Mouse (Mus musculus) mouse trophoblast stem cell (cell line): ENCODE data around the gene Usb1.

Experiments
- in situ Hi-C, 2 experiments: fragments of 300-500 bp; cut with MseI, MboI; formaldehyde crosslinking; loops; 2 replicates in 1 of 2; 3 replicates in 1 of 2; pipeline ENCODE4 v1.15.1; 2025

Gene Usb1

GRCm38 (mm10) chr8:95331720-95332436, at the start of gene Usb1, which contains the start of gene Zfp319:
Usb1 (plus strand) TSS chr8:95332284.
Zfp319 (minus strand) TSS chr8:95331950.
- in situ Hi-C loops = no loop called here

DNA sequence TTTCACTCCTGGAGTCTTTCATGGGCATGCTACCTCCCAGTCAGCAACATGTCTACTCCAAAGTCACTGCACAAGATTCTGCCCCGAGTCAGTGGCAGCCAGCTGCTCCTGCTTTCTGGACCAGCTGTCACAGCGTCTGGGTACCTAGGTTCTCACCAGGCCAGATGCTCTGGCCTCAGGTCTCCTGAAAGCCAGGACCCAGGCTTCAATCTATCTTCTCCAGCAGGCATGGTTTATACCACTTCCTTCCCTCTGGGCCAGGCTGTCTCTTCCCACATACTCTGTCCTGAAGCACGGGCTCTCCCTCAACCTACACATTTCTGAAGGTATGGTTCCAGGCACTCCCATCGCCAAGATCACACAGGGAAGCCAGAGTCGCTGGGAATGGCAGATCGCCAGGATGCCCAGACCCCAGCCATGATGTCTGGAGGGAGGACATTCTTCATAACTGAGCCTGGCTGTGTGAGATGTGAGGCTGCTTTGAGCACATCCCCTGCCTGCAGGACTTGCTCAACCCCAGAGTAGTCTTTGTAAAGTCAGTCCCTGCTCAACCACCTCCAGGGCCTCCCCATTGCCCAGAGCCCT, 42.9 kb upstream of the Usb1 start:
- in situ Hi-C loops = no loop called here

DNA sequence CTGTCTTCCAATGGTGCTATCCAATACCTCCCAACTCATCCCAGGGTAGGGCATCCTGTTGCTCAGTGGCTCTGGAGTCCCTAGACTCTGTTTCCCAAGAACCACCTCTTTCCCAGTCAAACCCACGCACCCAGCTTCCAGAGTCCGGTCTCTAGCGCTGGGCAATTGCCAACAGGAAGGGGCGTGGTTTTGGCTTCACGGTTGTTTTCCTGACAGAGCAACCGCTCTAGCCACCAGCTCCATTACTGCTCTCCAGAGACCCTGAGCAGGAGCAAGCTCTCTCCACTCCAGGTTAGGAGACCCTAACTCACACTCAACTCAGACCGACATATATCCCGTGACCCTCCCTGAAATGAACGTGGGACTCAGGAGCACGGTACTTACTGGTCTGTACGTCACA, 38.9 kb upstream of the Usb1 start:
- in situ Hi-C loops = no loop called here

GRCm38 (mm10) chr8:95293891-95294290, 38.2 kb upstream of the Usb1 start:
- in situ Hi-C loops = no loop called here

GRCm38 (mm10) chr8:95302410-95302809, 29.7 kb upstream of the Usb1 start:
- in situ Hi-C loops = no loop called here

DNA sequence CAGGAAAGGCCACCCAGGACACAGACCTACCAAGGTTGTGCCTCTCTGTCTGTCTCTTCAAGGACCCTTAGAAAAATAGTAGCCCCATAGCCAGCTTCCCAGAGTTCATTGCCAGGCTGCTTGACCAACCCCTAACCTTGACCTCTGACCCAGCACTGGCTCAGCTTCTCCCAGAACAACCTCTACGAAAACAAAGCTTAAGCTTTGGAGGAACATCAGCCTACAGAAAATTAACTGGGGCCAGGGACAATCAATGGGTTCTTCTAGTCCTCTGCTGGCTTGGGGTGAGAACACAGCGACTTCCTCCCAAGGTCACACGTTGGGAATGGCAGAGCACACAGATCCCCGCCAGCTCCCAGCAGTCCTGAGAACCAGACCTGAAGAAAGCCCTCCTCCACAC, 26.6 kb upstream of the Usb1 start:
- in situ Hi-C loops = loop anchor here in 1 of 2 experiments (5.0 kb wide), 1 partner anchor 48 kb away; no protein-coding TSS in a partner anchor

DNA sequence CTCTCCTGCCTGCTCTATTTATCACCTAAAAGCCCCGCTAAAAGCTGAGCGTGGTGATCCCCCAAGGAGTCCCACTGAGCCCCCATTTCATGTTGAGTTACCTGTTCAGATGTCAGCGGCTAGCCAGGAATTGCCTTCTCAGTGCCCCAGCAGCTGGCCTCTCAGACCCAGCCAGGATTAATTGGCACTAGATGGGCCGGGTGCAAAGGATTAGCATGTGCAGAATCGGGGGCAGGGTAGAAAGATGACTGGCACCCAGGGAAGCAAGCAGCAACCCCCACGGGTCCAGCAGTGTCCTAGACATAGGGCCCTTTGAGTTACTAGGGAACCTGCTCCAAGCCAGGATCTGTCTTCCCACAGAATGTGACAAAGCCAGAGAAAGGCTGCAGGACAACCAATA, 25.7 kb upstream of the Usb1 start, which contains the start of gene Cngb1:
TSS of gene Cngb1 (minus strand) at position 155 of the 400 bp plus-strand sequence.
- in situ Hi-C loops = loop anchor here in 1 of 2 experiments (5.0 kb wide), 1 partner anchor 49 kb away; no protein-coding TSS in a partner anchor

DNA sequence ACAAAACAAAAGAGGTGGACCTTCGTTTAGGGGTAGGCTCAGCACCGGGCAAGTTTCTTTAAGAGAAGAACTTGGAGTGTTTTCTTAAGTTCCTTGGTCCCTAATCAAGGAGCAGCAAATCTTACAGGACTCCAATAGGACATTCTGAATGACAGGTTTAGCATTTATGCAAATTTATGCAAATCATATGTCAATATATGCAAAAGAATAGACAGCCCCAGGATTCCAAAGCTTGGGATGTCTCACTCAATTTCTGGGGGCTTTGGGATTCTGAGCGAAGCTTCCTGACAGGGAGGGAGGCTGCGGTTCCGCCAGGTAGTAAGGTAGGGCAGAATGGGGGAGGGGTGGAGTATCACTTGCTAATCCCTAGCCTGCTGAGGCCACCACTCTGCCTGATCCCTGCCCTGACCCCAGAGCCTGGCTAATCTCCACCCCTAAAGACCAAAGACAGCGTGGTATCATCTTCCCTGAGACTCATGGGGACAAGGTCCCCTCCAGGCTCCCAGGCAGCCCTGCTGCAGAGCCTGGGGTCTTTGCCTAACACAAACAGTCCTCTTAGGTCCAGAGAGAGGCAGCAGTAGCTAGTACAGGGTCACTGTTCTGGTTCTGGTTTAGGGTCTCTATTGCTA, 21.6 kb upstream of the Usb1 start, which contains the start of gene Tepp:
TSS of gene Tepp (plus strand) at position 225 of the 629 bp plus-strand sequence.
- in situ Hi-C loops = no loop called here

- in situ Hi-C loops = no loop called here
Measured at GRCm38 (mm10) chr8:95312836-95313235, 19.2 kb upstream of the Usb1 start.

DNA sequence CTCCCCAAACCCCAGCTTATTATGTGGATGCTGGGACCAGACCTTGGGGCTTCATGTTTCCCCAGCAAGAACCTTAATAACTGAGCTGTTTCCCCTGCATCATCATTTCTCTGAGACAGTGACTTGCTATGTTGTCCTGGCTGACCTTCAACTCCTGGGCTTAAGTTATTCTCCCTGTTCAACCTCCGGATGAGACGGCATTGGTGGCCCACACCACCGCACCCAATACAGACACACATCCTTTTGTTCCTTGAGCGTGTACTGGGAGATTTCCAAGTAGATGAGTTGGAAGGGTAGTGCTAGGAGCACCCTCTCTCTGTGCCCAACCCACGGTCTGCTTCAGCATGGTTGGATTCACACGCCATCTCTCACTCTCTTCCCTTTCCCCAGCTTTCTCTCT, 18.2 kb upstream of the Usb1 start:
- in situ Hi-C loops = no loop called here

GRCm38 (mm10) chr8:95314707-95315106, 17.4 kb upstream of the Usb1 start:
- in situ Hi-C loops = no loop called here

DNA sequence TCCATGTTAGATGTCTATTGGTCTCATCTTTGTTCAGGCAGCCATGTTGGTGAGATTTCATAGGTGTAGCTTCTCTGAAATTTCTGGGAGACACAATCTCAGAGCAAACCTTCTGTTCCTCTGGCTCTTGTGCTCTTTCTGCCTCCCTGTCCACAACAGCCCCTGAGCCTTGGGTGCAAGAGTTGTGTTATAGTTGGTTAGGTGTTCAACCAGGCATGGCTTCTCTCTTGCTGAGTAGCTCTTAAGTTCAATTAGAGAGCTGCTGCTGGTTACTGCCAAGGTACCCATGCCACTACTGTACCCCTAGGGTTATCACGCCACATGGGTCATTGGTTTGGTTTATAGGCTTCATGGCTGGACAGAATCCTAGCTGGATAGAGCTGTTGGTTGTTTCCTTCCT, 16.7 kb upstream of the Usb1 start:
- in situ Hi-C loops = no loop called here

DNA sequence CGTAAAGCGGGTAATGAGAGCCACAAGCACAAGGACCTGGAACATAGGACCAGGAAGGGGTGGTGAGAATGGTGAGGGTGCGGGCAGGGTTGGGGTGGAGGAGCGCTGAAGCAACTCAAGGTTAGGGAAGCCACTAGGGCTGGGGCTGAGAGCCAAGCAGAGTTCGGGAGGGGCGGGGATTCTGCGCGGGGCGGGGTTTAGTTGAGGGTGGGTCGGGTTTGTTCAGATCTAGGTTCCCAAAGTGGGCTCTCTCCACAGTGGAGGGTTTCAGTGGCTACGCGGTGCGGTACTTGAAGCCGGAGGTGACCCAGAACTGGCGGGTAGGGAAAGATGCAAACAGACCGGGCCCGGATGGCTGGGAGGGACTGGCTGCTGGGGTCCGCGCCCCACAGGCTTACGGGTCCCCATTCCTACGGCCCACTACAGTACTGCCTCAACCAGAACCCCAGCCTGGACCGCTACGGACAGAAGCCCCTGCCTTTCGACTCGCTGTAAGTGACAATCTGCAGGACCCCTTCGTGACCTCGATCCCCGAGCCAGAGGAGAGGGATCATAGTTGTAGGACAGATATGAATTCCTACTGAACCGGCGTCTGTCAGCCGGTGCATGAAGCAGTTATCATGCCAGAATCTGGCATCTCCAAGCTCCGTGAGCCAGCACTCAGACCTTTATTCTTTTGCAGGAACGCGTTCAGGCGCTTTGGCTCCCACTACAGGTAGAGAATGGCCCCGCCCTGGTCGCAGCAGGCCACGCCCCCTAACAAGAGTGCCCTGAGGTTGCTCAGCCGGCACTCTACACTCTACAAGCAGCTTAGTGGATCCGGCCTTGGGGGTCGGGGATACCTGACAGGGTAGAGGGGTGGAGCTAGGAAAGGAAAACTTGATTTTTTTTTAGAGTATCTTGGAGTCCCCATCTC, 11.6 kb upstream of the Usb1 start:
- in situ Hi-C loops = no loop called here

DNA sequence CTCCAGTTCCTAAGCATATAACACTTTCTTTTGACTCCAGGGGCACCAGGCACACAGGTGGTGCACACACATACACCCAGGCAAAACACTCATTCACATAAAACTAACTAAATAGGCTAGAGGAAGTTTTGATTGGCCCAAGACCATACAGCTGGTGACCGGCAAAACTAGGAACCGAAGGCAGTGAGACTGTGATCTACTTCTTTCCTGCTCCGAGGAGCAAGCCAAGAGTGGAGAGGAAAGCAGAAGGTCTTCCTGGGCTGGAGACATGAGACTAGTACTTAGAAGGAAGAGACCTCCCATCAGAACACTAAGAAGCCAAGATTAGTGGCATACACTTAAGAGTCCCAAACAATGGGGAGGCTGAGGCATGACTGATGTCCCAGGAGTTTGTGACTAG, 8.9 kb upstream of the Usb1 start:
- in situ Hi-C loops = no loop called here

- in situ Hi-C loops = no loop called here
Measured at GRCm38 (mm10) chr8:95324646-95325045, 7.4 kb upstream of the Usb1 start.

- in situ Hi-C loops = no loop called here
Measured at GRCm38 (mm10) chr8:95326822-95327221, 5.3 kb upstream of the Usb1 start.

DNA sequence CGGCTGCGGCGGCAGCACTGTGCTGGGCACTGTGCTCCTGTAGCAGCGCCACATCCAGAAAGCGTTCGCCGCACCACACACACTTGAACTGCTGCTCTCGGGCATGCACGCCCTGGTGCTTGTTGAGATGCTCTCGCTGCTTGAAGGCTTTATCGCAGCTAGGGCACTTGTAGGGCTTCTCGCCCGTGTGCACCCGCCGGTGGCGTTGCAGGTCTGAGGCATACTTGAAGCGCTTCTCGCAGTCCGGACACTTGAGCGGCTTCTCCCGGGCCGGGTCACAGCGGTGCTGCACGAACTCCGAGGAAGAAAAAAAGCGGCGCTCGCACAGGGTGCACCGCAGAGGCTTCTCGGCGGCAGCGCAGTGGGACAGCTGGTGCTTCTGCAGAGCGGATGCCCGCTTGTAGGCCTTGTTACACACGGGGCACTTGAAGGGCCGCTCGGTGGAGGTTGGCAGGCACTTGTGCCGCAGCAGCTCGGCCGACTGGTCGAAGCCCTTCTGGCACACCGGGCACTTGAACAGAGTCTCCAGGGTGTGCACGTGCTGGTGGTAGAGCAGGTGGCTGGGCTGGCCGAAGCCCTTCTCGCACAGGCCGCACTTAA, 4.1 kb upstream of the Usb1 start:
- in situ Hi-C loops = no loop called here

DNA sequence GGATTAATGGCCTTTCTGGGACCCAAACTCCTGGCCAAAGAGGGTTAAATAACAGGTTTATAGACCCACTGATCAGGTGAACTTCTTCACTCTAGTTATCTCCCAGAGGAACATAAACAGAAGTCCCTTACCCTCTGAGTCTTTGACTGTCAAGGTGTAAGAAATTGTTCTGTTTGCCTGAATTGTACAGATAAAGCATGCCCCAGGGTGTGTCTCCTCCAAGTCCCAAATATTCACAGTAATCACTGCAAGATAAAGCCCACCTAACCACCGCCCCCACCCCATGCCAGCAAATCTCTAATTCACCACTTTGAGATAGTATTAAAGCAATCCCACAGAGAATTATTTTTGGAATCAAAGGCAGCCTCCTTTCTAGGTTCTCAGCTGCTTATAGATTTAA, 1.7 kb upstream of the Usb1 start:
- in situ Hi-C loops = no loop called here

DNA sequence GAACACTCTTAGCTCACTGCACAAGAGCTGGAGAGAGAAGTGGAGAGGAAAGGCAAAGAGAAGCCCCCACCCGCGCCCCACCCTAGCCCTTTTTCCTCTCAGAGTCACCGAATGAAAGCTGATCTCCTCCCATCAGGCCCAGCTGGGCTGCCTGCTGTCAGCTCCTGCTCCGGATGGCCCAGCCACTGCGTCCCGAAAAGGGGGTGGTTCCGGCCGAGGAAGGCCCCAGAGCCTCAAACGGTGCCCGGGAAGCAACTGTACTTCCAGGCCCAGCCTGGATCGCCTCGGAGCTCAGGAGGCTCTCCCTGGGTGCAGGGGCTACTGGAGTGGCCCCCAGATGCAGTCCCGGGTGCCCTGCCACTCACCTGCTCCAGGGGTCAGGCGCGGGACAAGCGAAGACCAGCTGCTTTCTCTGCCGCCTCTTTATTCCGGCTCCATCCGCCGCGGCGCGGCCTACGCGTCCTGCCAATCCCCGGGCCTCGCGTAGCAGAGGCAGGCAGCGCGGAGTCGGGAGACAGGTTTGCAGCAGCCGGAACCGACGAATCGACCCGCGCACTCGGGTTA, 846 bp upstream of the Usb1 start:
- in situ Hi-C loops = no loop called here

DNA sequence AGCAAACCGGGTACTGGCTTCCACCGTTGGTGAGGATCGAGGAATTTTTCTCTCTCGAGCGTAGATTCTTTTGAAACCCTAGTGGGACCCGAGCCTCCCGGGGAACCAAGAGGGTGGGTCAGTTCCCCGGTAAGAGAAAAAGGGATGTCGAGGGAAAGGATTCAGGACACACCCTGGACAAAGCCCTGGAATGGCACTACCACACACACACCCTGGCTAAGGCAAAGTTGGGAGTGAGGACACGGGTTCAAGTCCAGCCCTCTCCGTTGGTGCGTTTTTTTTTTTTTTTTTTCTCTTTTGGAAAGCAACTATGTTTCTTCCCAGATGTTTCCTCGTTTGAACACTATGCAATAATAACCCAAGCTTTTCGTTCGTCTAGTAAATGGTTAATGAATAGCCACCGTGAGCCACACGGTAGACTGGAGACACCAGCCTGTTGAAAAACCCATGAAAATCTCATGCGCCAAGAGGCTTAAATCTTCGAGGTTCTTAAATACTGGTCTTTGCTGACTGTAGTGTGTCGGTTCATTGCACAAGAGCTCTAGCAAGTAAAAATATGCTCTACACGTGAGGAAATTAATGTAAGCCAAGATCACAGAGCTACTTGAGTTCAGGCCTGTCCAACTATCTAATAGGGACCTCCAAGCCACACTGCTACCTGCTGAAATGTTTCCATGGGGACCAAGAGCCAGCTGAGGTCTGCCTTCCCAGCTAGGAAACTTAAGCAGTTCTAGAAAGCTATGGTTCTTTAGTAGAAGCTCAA, 534 bp downstream of the Usb1 start:
- in situ Hi-C loops = no loop called here
